Mouse (Mus musculus): ENCODE measurements around the gene Pdk2. TPM values are rescaled to one million over a fixed set of nuclear protein-coding genes. Genes with fewer than 3 reads are reported as not detected.

The Pdk2 gene
- polyA plus RNA-seq, 3 experiments from 2014 or later, result 2.4 to 9.2 (median 8.2) TPM

GRCm38 (mm10) chr11:94986435-94986834 is 54.7 kb downstream of the Pdk2 start:
- ATAC-seq, result no peak

GRCm38 (mm10) chr11:94985822-94986221 is 55.3 kb downstream of the Pdk2 start:
- no peak for ATAC-seq

GRCm38 (mm10) chr11:94985140-94985539 is 56.0 kb downstream of the Pdk2 start:
- no peak for ATAC-seq

GRCm38 (mm10) chr11:94979462-94980179 is 61.5 kb downstream of the Pdk2 start:
- no peak for ATAC-seq

- ATAC-seq, result peak; percentile 99
Observed at GRCm38 (mm10) chr11:94978947-94979346, 62.2 kb downstream of the Pdk2 start.

- ATAC-seq, result no peak
Observed at GRCm38 (mm10) chr11:94978178-94978915, 62.8 kb downstream of the Pdk2 start.

Other genes starting within 250 kb of the Pdk2 start
- under 1 TPM; 0.13 to 0.62 (median 0.15) TPM for gene Col1a1, start 105.1 kb downstream of the Pdk2 start, polyA plus RNA-seq (2017; shearing (Covaris generic))
- not detected for gene Hils1, start 73.8 kb downstream of the Pdk2 start, polyA plus RNA-seq (2017; shearing (Covaris generic))
- gene Sgca, start 65.0 kb downstream of the Pdk2 start, polyA plus RNA-seq (2017; shearing (Covaris generic)), result not detected
- 10 to 100 TPM; 19.1 to 24.8 (median 24.8) TPM for gene Ppp1r9b, start 50.3 kb downstream of the Pdk2 start, polyA plus RNA-seq (2017; shearing (Covaris generic))
- gene Samd14, start 31.5 kb downstream of the Pdk2 start, polyA plus RNA-seq (2017; shearing (Covaris generic)), result under 1 TPM; 0.18 to 0.61 (median 0.46) TPM
- gene Itga3, start 35.4 kb upstream of the Pdk2 start, polyA plus RNA-seq (2017; shearing (Covaris generic)), result 1 to 10 TPM in 2 of 3 experiments, under 1 TPM in 1; 0.93 to 2.2 (median 1.0) TPM
- not detected for gene Dlx3, start 78.8 kb upstream of the Pdk2 start, polyA plus RNA-seq (2017; shearing (Covaris generic))
- not detected for gene Dlx4, start 104.9 kb upstream of the Pdk2 start, polyA plus RNA-seq (2017; shearing (Covaris generic))
- under 1 TPM in 1 of 3 experiments, not detected in 2; 0.47 TPM for gene Tac4, start 220.2 kb upstream of the Pdk2 start, polyA plus RNA-seq (2017; shearing (Covaris generic))

Measured in inflammation-experienced regulatory T-cells, adult 6 months (primary cell).